Mouse (Mus musculus) CD4-positive helper T cell, adult 2 months (primary cell): Measurements from ENCODE around the gene Ablim1.

ENCODE experiments used
- DNase-seq: peaks from one replicate; pipeline ENCODE4 v3.0.0-alpha.2; 2012; ENCODE audit warnings: low read depth, missing footprints, low spot score

Ablim1 gene

GRCm38 (mm10) chr19:56990367-56991111 is 324.2 kb downstream of the Ablim1 start:
- no peak for DNase-seq

- DNase-seq, result no peak
Measured at GRCm38 (mm10) chr19:56989171-56989570, 325.5 kb downstream of the Ablim1 start.

- no peak for DNase-seq
Measured at GRCm38 (mm10) chr19:56984229-56984628, 330.5 kb downstream of the Ablim1 start.

- no peak for DNase-seq
Measured at GRCm38 (mm10) chr19:56983757-56984156, 331.0 kb downstream of the Ablim1 start.
